In the genomic region with DNA sequence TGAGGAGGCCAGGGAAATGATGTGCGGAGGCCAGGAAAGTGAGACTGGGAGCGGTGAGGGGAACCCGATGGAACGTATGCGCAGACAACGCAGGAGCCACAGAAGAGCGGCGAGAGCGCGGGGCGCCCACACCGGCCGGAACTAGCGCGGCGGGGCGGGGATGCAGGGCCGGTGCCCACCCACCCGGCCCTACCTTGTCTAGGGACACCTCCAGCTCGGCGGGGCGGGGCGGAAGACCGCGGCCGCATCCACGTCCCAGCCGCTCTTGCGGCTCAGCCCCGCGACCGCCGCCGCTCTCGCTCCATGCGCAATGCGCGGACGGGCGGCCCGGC, we compare ENCODE assay signal across 8 mouse cellular contexts. TPM values are rescaled to one million over a fixed set of nuclear protein-coding genes. Genes with fewer than 3 reads are reported as not detected.
DNase-seq lines count a peak whose midpoint lies in the region; ATAC-seq lines count a peak whose summit lies in the region.

No protein-coding gene starts in this region.

- H3K9me3 ChIP-seq in heart, embryonic 15.5 days (replicated peaks): no peaks in the 10 kb centered on the region
- no peaks in the 10 kb centered on the region for H3K9me3 ChIP-seq in forebrain, embryonic 10.5 days
- H3K9me3 ChIP-seq in limb, embryonic 15.5 days: no peaks in the 10 kb centered on the region
- no peaks in the 10 kb centered on the region for H3K9me3 ChIP-seq in stomach, embryonic 15.5 days

- 0 out of 2 replicates have a peak, but pooled peaks cover 4% of the 10 kb centered on the region for H3K27me3 ChIP-seq in heart, embryonic 15.5 days
- peaks cover 83% of the 10 kb centered on the region for H3K27me3 ChIP-seq in forebrain, embryonic 10.5 days (ENCODE audit: poor library complexity, severe bottlenecking)
- peaks cover 24% of the 10 kb centered on the region for H3K27me3 ChIP-seq in limb, embryonic 15.5 days
- no peaks in the 10 kb centered on the region for H3K27me3 ChIP-seq in stomach, embryonic 15.5 days (replicated peaks)

- under 1% methylated on average over 21 of the region's 41 CpGs for WGBS in heart, embryonic 15.5 days
- WGBS in forebrain, embryonic 10.5 days: 0% methylated on average over 37 of the region's 41 CpGs
- WGBS in limb, embryonic 15.5 days: under 1% methylated on average over 29 of the region's 41 CpGs
- 0% methylated on average over 15 of the region's 41 CpGs for WGBS in stomach, embryonic 15.5 days

- H3K27ac ChIP-seq in heart, embryonic 15.5 days: peak overlapping the region; percentile 81
- H3K27ac ChIP-seq in forebrain, embryonic 10.5 days: peak overlapping the region; percentile 81
- H3K27ac ChIP-seq in limb, embryonic 15.5 days: peak overlapping the region; percentile 84
- H3K27ac ChIP-seq in stomach, embryonic 15.5 days: peak overlapping the region; percentile 91

- peaks cover 16% of the 10 kb centered on the region for H3K4me1 ChIP-seq in heart, embryonic 15.5 days (replicated peaks)
- peaks cover 37% of the 10 kb centered on the region for H3K4me1 ChIP-seq in forebrain, embryonic 10.5 days
- peaks cover 18% of the 10 kb centered on the region for H3K4me1 ChIP-seq in limb, embryonic 15.5 days
- H3K4me1 ChIP-seq in stomach, embryonic 15.5 days: peaks cover 14% of the 10 kb centered on the region

- intact Hi-C loops in heart, postnatal 10 days (cut with DNase I): loop anchor here (5.0 kb wide), 1 partner anchor 97 kb away; no protein-coding TSS in a partner anchor

- no peak for DNase-seq in heart, postnatal 10 days
- peak; percentile 43 for DNase-seq in ES-CJ7 (ENCODE audit: low read depth, low spot score)
- no peak for DNase-seq in forebrain, embryonic 10.5 days (ENCODE audit: extremely low spot score, low spot score)
- no peak for DNase-seq in frontal cortex, postnatal 14 days (ENCODE audit: low spot score in 2 of 2)
- DNase-seq in spleen, postnatal 4 days (ENCODE audit: low spot score in 2 of 2): no peak

- no peaks in the 10 kb centered on the region for H3K36me3 ChIP-seq in heart, embryonic 15.5 days
- no peaks in the 10 kb centered on the region for H3K36me3 ChIP-seq in forebrain, embryonic 10.5 days (replicated peaks)
- no peaks in the 10 kb centered on the region for H3K36me3 ChIP-seq in limb, embryonic 15.5 days
- H3K36me3 ChIP-seq in stomach, embryonic 15.5 days: no peaks in the 10 kb centered on the region

- peak overlapping the region; percentile 85 for H3K4me3 ChIP-seq in heart, embryonic 15.5 days
- peak overlapping the region; percentile 77 for H3K4me3 ChIP-seq in forebrain, embryonic 10.5 days
- peak overlapping the region; percentile 81 for H3K4me3 ChIP-seq in limb, embryonic 15.5 days
- peak overlapping the region; percentile 86 for H3K4me3 ChIP-seq in stomach, embryonic 15.5 days (replicated peaks)

- peak overlapping the region; percentile 99 for H3K4me2 ChIP-seq in heart, embryonic 15.5 days
- H3K4me2 ChIP-seq in limb, embryonic 15.5 days: peak overlapping the region; percentile 94
- peak overlapping the region; percentile 97 for H3K4me2 ChIP-seq in stomach, embryonic 15.5 days

- H3K9ac ChIP-seq in heart, embryonic 15.5 days: peak overlapping the region; percentile 87
- H3K9ac ChIP-seq in limb, embryonic 15.5 days: peak overlapping the region; percentile 66
- peak overlapping the region; percentile 70 for H3K9ac ChIP-seq in stomach, embryonic 15.5 days

- ATAC-seq in heart, embryonic 15.5 days (replicated peaks; ENCODE audit: insufficient number of reproducible peaks, insufficient read depth, low FRiP score, low read depth): peak; percentile 69
- peak; percentile 52; the same call in 1 of the 2 replicates for ATAC-seq in limb, embryonic 15.5 days (ENCODE audit: insufficient number of reproducible peaks, low FRiP score, low TSS enrichment, low read depth)
- ATAC-seq in stomach, embryonic 15.5 days (ENCODE audit: insufficient read depth, low FRiP score, low read depth): peak; percentile 76

RNA-seq across cellular contexts. Expression of a gene that starts 1.5 kb away (rescaled TPM):
- polyA plus RNA-seq in heart, embryonic 15.5 days (2015; fragmentation: Nextera tagmentation; extraction: Ambion mirVana): 6.5 and 6.9 TPM in 2 replicates
- 1 to 10 TPM; 6.5 to 8.3 TPM for total RNA-seq in heart, postnatal 10 days (2021)
- 1.6 and 1.7 TPM in 2 replicates for polyA plus RNA-seq in forebrain, embryonic 10.5 days (2016; fragmentation: Nextera tagmentation; extraction: Ambion mirVana)
- 9.8 and 11.6 TPM in 2 replicates for polyA plus RNA-seq in limb, embryonic 15.5 days (2015; fragmentation: Nextera tagmentation; extraction: Ambion mirVana)
- polyA plus RNA-seq in stomach, embryonic 15.5 days (2015; fragmentation: Nextera tagmentation; extraction: Ambion mirVana): 11.8 and 13.6 TPM in 2 replicates
